Mouse (Mus musculus) adrenal gland, postnatal 14 days (tissue): ENCODE measurements around the gene Rnf5. TPM values are rescaled to one million over a fixed set of nuclear protein-coding genes. Genes with fewer than 3 reads are reported as not detected.
A peak's percentile ranks its signal among the peaks of the same experiment; 100 is the strongest.

Source experiments
- DNase-seq: peaks from one replicate; pipeline ENCODE4 v3.0.0; 2021; ENCODE audit warnings: mixed read lengths
- total RNA-seq: library from RNA; stranded (reverse); gene quantifications from 2 replicates; pipeline ENCODE4 v1.2.3, GENCODE M21; 2021

Gene Rnf5
- total RNA-seq, 1 experiment from 2014 or later = 76.9 TPM

- DNase-seq = peak; percentile 98
These were observed 2.1 kb upstream of the Rnf5 start for GRCm38 (mm10) chr17:34605609-34606008.

- peak; percentile 86 for DNase-seq
These were observed 1.2 kb upstream of the Rnf5 start for GRCm38 (mm10) chr17:34604511-34605237.

- DNase-seq = peak; percentile 100
These were observed 595 bp upstream of the Rnf5 start, which contains the start of gene Agpat1 for GRCm38 (mm10) chr17:34604061-34604508. TSS of gene Agpat1 (plus strand) at chr17:34604262.

- DNase-seq = no peak
These were observed 1.7 kb downstream of the Rnf5 start for GRCm38 (mm10) chr17:34601796-34602195.

- no peak for DNase-seq
These were observed 3.6 kb downstream of the Rnf5 start for GRCm38 (mm10) chr17:34599891-34600290.

- DNase-seq = no peak
These were observed 5.9 kb downstream of the Rnf5 start, which contains the start of gene Ager for GRCm38 (mm10) chr17:34597566-34598095. TSS of gene Ager (plus strand) at chr17:34597862.

GRCm38 (mm10) chr17:34596098-34596497 is 7.4 kb downstream of the Rnf5 start:
- DNase-seq = no peak

- DNase-seq = peak; percentile 54
These were observed 9.6 kb downstream of the Rnf5 start for GRCm38 (mm10) chr17:34593752-34594525.

GRCm38 (mm10) chr17:34592581-34593549 is 10.6 kb downstream of the Rnf5 start:
- DNase-seq = peak; percentile 67

- peak; percentile 98 for DNase-seq
These were observed 11.5 kb downstream of the Rnf5 start for GRCm38 (mm10) chr17:34591994-34592375.

- peak; percentile 46 for DNase-seq
These were observed 12.2 kb downstream of the Rnf5 start, which contains the start of gene Pbx2 for GRCm38 (mm10) chr17:34591029-34591993. TSS of gene Pbx2 (plus strand) at chr17:34591266.

- no peak for DNase-seq
These were observed 13.1 kb downstream of the Rnf5 start for GRCm38 (mm10) chr17:34590154-34590987.

- peak; percentile 62 for DNase-seq
These were observed 13.8 kb downstream of the Rnf5 start, which contains the start of gene Gpsm3 for GRCm38 (mm10) chr17:34589681-34590101. TSS of gene Gpsm3 (plus strand) at chr17:34589806.

GRCm38 (mm10) chr17:34589206-34589605 is 14.3 kb downstream of the Rnf5 start:
- DNase-seq = no peak

GRCm38 (mm10) chr17:34588767-34589166 is 14.7 kb downstream of the Rnf5 start:
- no peak for DNase-seq

GRCm38 (mm10) chr17:34587814-34588213 is 15.7 kb downstream of the Rnf5 start:
- DNase-seq = no peak

GRCm38 (mm10) chr17:34587423-34587811 is 16.1 kb downstream of the Rnf5 start:
- DNase-seq = peak; percentile 98

GRCm38 (mm10) chr17:34586796-34587422 is 16.6 kb downstream of the Rnf5 start:
- DNase-seq = peak; percentile 93
